Mouse (Mus musculus): ENCODE measurements around the gene Ubb. TPM values are rescaled to one million over a fixed set of nuclear protein-coding genes. Genes with fewer than 3 reads are reported as not detected.

Ubb gene
- polyA plus RNA-seq, 1 experiment from 2014 or later = 2,687 TPM

GRCm38 (mm10) chr11:62553633-62554032, 2.7 kb downstream of the Ubb start:
- no peak for ATAC-seq

DNA sequence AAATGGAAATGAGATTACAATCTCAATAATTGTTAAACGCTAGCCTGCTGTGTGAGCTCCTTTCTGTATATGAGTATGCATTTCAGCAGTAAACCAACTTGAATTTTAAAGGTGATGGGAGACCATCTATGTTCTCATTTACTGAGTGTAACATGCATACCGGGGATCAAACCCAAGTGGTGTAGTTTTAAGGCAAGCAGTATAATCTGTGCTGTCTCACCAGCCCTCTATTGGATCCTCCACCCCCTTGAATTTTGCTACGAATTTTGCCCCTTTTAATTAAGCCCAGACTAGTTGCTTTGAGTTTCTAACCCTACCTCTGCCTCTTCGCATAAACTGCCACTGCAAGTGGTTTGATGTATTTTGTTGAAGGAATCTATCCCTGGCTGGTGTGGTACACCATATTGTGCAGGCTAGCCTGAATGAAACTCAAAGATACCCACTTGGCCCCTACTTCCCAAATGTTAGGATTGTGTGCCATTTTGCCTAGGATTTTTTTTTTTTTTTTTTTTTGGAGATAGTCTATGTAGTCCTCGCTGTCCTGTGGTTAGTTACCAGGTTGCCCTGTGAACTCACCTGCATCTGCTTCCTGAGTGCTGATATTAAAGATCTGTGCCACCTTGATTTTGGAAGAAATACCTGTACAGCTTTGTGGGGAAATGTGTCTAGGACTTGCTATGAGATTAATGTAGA, 3.3 kb downstream of the Ubb start:
- H3K9me3 ChIP-seq = no peaks in the 10 kb centered on the region
- H3K27ac ChIP-seq = no peak overlapping the region
- peak overlapping the region; percentile 41 for H3K4me3 ChIP-seq (replicated peaks)
- peak overlapping the region; percentile 79 for H3K4me2 ChIP-seq (replicated peaks)
- no peak for ATAC-seq
- peak overlapping the region; percentile 21; the same call in 1 of the 2 replicates for H3K9ac ChIP-seq
- WGBS = 75% methylated on average over 5 of the region's 5 CpGs
- peaks cover 15% of the 10 kb centered on the region; the same call in 1 of the 2 replicates for H3K4me1 ChIP-seq (replicated peaks)
- no peaks in the 10 kb centered on the region for H3K27me3 ChIP-seq (replicated peaks)
- H3K36me3 ChIP-seq = no peaks in the 10 kb centered on the region; the same call in 1 of the 2 replicates

More at GRCm38 (mm10) chr11:62553633-62554032, 2.7 kb downstream of the Ubb start:
- Histone ChIP-seq H3K4me3 (replicated peaks) (peak overlapping the region; percentile 41), H3K27ac (no peak overlapping the region), H3K9ac (peak overlapping the region; percentile 21), H3K4me2 (replicated peaks) (peak overlapping the region; percentile 79), H3K36me3 (no peaks in the 10 kb centered on the region; the same call in 1 of the 2 replicates), H3K9me3 (no peaks in the 10 kb centered on the region), H3K27me3 (replicated peaks) (no peaks in the 10 kb centered on the region), H3K4me1 (replicated peaks) (peaks cover 13% of the 10 kb centered on the region; the same call in 1 of the 2 replicates)
- 75% methylated on average over 5 of the region's 5 CpGs for WGBS

DNA sequence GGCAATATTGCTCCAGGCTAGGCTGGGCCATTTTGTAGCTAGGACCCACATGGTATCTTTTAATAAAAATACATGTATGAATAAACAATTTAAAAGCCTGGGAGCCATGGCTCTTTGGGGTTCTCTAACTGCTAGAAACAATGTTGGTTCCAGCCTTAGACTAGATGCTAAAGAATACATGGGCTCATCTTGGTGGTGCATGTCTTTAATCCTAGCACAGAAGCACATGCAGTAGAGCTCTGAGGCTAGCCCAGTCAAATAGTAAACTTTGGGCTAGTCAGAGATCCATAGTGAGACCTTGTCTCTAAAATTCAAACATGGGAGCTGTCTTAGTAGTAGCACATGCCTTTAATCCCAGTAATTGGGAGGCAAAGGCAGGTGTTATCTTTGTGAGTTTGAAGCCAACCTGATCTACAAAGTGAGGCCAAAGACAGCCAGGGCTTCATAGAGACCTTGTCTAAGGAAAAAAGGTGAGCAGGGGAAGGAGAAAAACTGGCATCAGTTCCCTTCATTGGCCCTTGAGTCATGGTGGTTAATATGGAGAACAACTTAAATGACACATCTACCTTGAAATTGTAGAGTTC, 4.1 kb downstream of the Ubb start:
- Histone ChIP-seq H3K36me3 (no peaks in the 10 kb centered on the region; the same call in 1 of the 2 replicates), H3K9ac (no peak overlapping the region), H3K4me1 (replicated peaks) (peaks cover 15% of the 10 kb centered on the region; the same call in 1 of the 2 replicates), H3K4me2 (replicated peaks) (peak overlapping the region; percentile 79), H3K9me3 (no peaks in the 10 kb centered on the region), H3K27ac (no peak overlapping the region), H3K27me3 (replicated peaks) (no peaks in the 10 kb centered on the region), H3K4me3 (replicated peaks) (no peak overlapping the region; the same call in 1 of the 2 replicates)
- ATAC-seq = no peak

- ATAC-seq = no peak
- Histone ChIP-seq H3K4me1 (replicated peaks) (peaks cover 15% of the 10 kb centered on the region; the same call in 1 of the 2 replicates), H3K4me3 (replicated peaks) (no peak overlapping the region), H3K27me3 (replicated peaks) (no peaks in the 10 kb centered on the region), H3K4me2 (replicated peaks) (no peak overlapping the region), H3K9ac (no peak overlapping the region), H3K27ac (0 out of 2 replicates have a peak overlapping the region, but pooled peaks have one; percentile 9), H3K9me3 (no peaks in the 10 kb centered on the region), H3K36me3 (no peaks in the 10 kb centered on the region; the same call in 1 of the 2 replicates)
These were observed 5.0 kb downstream of the Ubb start for GRCm38 (mm10) chr11:62555896-62556412.

- H3K4me2 ChIP-seq (replicated peaks) = no peak overlapping the region
- peaks cover 15% of the 10 kb centered on the region; the same call in 1 of the 2 replicates for H3K4me1 ChIP-seq (replicated peaks)
- peak; percentile 84 for ATAC-seq
- H3K9me3 ChIP-seq = no peaks in the 10 kb centered on the region; the same call in 1 of the 2 replicates
- H3K9ac ChIP-seq = no peak overlapping the region
- no peak overlapping the region for H3K4me3 ChIP-seq (replicated peaks)
- no peaks in the 10 kb centered on the region; the same call in 1 of the 2 replicates for H3K36me3 ChIP-seq
- no peak overlapping the region; the same call in 1 of the 2 replicates for H3K27ac ChIP-seq
- no peaks in the 10 kb centered on the region for H3K27me3 ChIP-seq (replicated peaks)
- 50% methylated on average over 5 of the region's 5 CpGs for WGBS
These were observed 6.2 kb downstream of the Ubb start for GRCm38 (mm10) chr11:62557205-62557604.

DNA sequence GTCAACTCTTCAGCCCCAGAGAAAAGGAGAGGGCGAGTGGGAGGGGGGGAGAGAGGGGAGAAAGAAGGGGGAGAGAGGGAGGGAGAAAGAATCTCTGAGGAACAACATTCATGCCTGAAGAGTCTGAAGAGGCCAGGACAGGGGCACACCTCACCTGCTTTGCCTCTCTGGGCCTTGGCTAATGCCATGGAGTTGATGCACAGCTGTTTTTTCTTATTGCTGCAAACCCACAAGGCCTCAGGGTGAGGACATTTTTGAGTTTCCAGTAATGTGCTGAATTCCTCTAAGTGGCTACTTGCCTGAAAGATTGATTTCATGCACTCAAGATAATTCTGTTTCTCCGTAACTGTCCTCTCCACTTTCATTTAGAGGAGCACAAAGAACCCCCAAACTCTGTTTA, 7.2 kb downstream of the Ubb start:
- H3K36me3 ChIP-seq = no peaks in the 10 kb centered on the region; the same call in 1 of the 2 replicates
- H3K9me3 ChIP-seq = no peaks in the 10 kb centered on the region; the same call in 1 of the 2 replicates
- ATAC-seq = no peak
- H3K27ac ChIP-seq = no peak overlapping the region
- no peak overlapping the region for H3K4me3 ChIP-seq (replicated peaks)
- 58% methylated on average over 2 of the region's 2 CpGs for WGBS
- H3K27me3 ChIP-seq (replicated peaks) = no peaks in the 10 kb centered on the region
- no peak overlapping the region for H3K9ac ChIP-seq
- peaks cover 15% of the 10 kb centered on the region; the same call in 1 of the 2 replicates for H3K4me1 ChIP-seq (replicated peaks)
- no peak overlapping the region for H3K4me2 ChIP-seq (replicated peaks)

GRCm38 (mm10) chr11:62558961-62559646, 8.1 kb downstream of the Ubb start:
- Histone ChIP-seq H3K9me3 (no peaks in the 10 kb centered on the region; the same call in 1 of the 2 replicates), H3K4me1 (replicated peaks) (peaks cover 9% of the 10 kb centered on the region; the same call in 1 of the 2 replicates), H3K36me3 (no peaks in the 10 kb centered on the region), H3K27ac (no peak overlapping the region), H3K27me3 (replicated peaks) (no peaks in the 10 kb centered on the region), H3K4me2 (replicated peaks) (no peak overlapping the region), H3K9ac (no peak overlapping the region), H3K4me3 (replicated peaks) (no peak overlapping the region)
- WGBS = 56% methylated on average over 6 of the region's 6 CpGs
- peak; percentile 26; the same call in 1 of the 2 replicates for ATAC-seq

- ATAC-seq = no peak
- Histone ChIP-seq H3K4me2 (replicated peaks) (peak overlapping the region; percentile 69), H3K4me1 (replicated peaks) (peaks cover 3% of the 10 kb centered on the region; the same call in 1 of the 2 replicates), H3K9me3 (no peaks in the 10 kb centered on the region; the same call in 1 of the 2 replicates), H3K9ac (peak overlapping the region; percentile 21; the same call in 1 of the 2 replicates), H3K27ac (no peak overlapping the region), H3K4me3 (replicated peaks) (peak overlapping the region; percentile 32), H3K36me3 (no peaks in the 10 kb centered on the region), H3K27me3 (replicated peaks) (no peaks in the 10 kb centered on the region)
- 30% methylated on average over 43 of the region's 43 CpGs for WGBS
These were observed 9.6 kb downstream of the Ubb start for GRCm38 (mm10) chr11:62560463-62561016.

- WGBS = 88% methylated on average over 2 of the region's 2 CpGs
- H3K36me3 ChIP-seq = no peaks in the 10 kb centered on the region
These were observed 12.6 kb downstream of the Ubb start for GRCm38 (mm10) chr11:62563590-62563989.

GRCm38 (mm10) chr11:62565747-62566146, 14.8 kb downstream of the Ubb start:
- no peaks in the 10 kb centered on the region for H3K27me3 ChIP-seq (replicated peaks)
- WGBS = 65% methylated on average over 7 of the region's 7 CpGs
- H3K4me3 ChIP-seq (replicated peaks) = no peak overlapping the region
- H3K9ac ChIP-seq = no peak overlapping the region
- H3K27ac ChIP-seq = no peak overlapping the region
- peaks cover 3% of the 10 kb centered on the region; the same call in 1 of the 2 replicates for H3K4me1 ChIP-seq (replicated peaks)
- no peaks in the 10 kb centered on the region; the same call in 1 of the 2 replicates for H3K9me3 ChIP-seq
- H3K4me2 ChIP-seq (replicated peaks) = no peak overlapping the region
- ATAC-seq = no peak
- no peaks in the 10 kb centered on the region for H3K36me3 ChIP-seq

More at GRCm38 (mm10) chr11:62563590-62563989, 12.6 kb downstream of the Ubb start:
- no peak overlapping the region for H3K9ac ChIP-seq
- ATAC-seq = no peak
- H3K4me3 ChIP-seq (replicated peaks) = no peak overlapping the region
- H3K4me1 ChIP-seq (replicated peaks) = peaks cover 6% of the 10 kb centered on the region; the same call in 1 of the 2 replicates
- no peak overlapping the region for H3K27ac ChIP-seq
- H3K9me3 ChIP-seq = no peaks in the 10 kb centered on the region; the same call in 1 of the 2 replicates
- no peak overlapping the region for H3K4me2 ChIP-seq (replicated peaks)
- no peaks in the 10 kb centered on the region for H3K27me3 ChIP-seq (replicated peaks)

- Histone ChIP-seq H3K27me3 (replicated peaks) (no peaks in the 10 kb centered on the region), H3K4me2 (replicated peaks) (no peak overlapping the region), H3K27ac (no peak overlapping the region), H3K9ac (no peak overlapping the region), H3K4me1 (replicated peaks) (peaks cover 3% of the 10 kb centered on the region; the same call in 1 of the 2 replicates), H3K9me3 (no peaks in the 10 kb centered on the region; the same call in 1 of the 2 replicates), H3K36me3 (no peaks in the 10 kb centered on the region), H3K4me3 (replicated peaks) (no peak overlapping the region)
- no peak for ATAC-seq
- WGBS = 47% methylated on average over 1 of the region's 1 CpGs
These were observed 15.2 kb downstream of the Ubb start for GRCm38 (mm10) chr11:62566211-62566610.
